In the genomic region with DNA sequence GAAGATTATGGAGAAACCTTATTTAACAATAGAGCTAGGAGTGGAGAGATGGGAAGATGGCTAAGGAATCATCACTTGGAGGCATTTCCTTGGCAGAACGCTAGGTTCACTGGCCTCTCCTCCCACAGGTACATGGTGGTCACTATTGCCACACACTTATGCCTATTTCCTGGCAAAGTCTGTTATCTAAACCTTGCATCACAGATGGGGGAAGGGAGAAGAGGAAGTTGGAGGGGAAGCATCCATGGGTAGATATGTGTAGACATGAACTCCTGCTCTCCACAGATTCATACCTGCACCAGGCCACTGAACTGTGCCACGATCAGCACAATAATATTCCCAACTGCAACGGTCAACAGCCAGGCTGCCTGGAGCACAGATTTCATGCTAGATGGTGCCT, we compare ENCODE assay signal across 29 mouse cellular contexts. TPM values are rescaled to one million over a fixed set of nuclear protein-coding genes. Genes with fewer than 3 reads are reported as not detected.
"Had no signal": no experiment of that assay in that cellular context is flagged by ENCODE, and none has a peak within 500 bp of the region (broad histone marks: within the 10 kb centered on the region; RNA-seq: fewer than 3 reads in every experiment).

No protein-coding gene starts in this region.

- H3K4me1 ChIP-seq: heart, embryonic 13.5 days; heart, embryonic 15.5 days; hindbrain, embryonic 13.5 days; hindbrain, embryonic 15.5 days; kidney, embryonic 15.5 days; limb, embryonic 10.5 days; limb, embryonic 12.5 days; liver, embryonic 13.5 days had no signal

- H3K36me3 ChIP-seq: heart, embryonic 13.5 days; heart, embryonic 15.5 days; hindbrain, embryonic 13.5 days; hindbrain, embryonic 15.5 days; kidney, embryonic 15.5 days; limb, embryonic 10.5 days; limb, embryonic 12.5 days had no signal

- H3K27ac ChIP-seq: heart, adult 2 months; heart, embryonic 13.5 days; heart, embryonic 15.5 days; hindbrain, embryonic 13.5 days; hindbrain, embryonic 15.5 days; hindbrain, postnatal 0 days; kidney, embryonic 15.5 days; kidney, postnatal 0 days; left cerebral cortex, adult 2 months; limb, embryonic 10.5 days; limb, embryonic 12.5 days; liver, embryonic 13.5 days had no signal

- H3K9ac ChIP-seq: heart, embryonic 13.5 days; heart, embryonic 15.5 days; hindbrain, embryonic 13.5 days; hindbrain, embryonic 15.5 days; kidney, embryonic 15.5 days; limb, embryonic 12.5 days; liver, embryonic 13.5 days had no signal

- ATAC-seq: hindbrain, postnatal 0 days; intestine, embryonic 16.5 days had no signal

- H3K4me3 ChIP-seq: heart, adult 2 months; heart, embryonic 13.5 days; heart, embryonic 15.5 days; hindbrain, embryonic 13.5 days; hindbrain, embryonic 15.5 days; kidney, embryonic 15.5 days; left cerebral cortex, adult 2 months; limb, embryonic 10.5 days; limb, embryonic 12.5 days; liver, embryonic 13.5 days had no signal

- H3K27me3 ChIP-seq: heart, embryonic 13.5 days; heart, embryonic 15.5 days; hindbrain, embryonic 13.5 days; hindbrain, embryonic 15.5 days; kidney, embryonic 15.5 days; limb, embryonic 12.5 days; liver, embryonic 13.5 days had no signal

- H3K9me3 ChIP-seq: heart, embryonic 13.5 days; heart, embryonic 15.5 days; hindbrain, embryonic 13.5 days; hindbrain, embryonic 15.5 days; kidney, embryonic 15.5 days; limb, embryonic 10.5 days; limb, embryonic 12.5 days; liver, embryonic 13.5 days had no signal

- DNase-seq: gastrocnemius, postnatal 14 days; gastrocnemius, postnatal 36 days; heart, adult 11 months; heart, adult 2 months; heart, postnatal 14 days; heart, postnatal 36 days; kidney, adult 11 months; kidney, adult 2 months; kidney, adult 9 months; kidney, postnatal 14 days; kidney, postnatal 36 days; layer of hippocampus, adult 9-11 months; layer of hippocampus, postnatal 36 days; liver; liver, embryonic 13.5 days had no signal

RNA-seq across cellular contexts. Expression of a gene that starts 58.2 kb away (rescaled TPM):
- total RNA-seq: gastrocnemius, postnatal 36 days; heart, adult 2 months; heart, postnatal 36 days had no signal
- polyA plus RNA-seq: heart, embryonic 11.5 days; heart, postnatal 0 days; liver, embryonic 11.5 days had no signal
